Mouse (Mus musculus) midbrain, embryonic 10.5 days (tissue): ENCODE data around the gene Creg1. TPM values are rescaled to one million over a fixed set of nuclear protein-coding genes. Genes with fewer than 3 reads are reported as not detected.

ENCODE experiments used
- DNase-seq: peaks from one replicate; pipeline ENCODE4 v3.0.0-alpha.2; 2017; ENCODE audit warnings: low spot score
- H3K27ac ChIP-seq: fragments of 300-500 bp; sonication (generic); replicated peaks from 2 replicates; pipeline ENCODE4 v1.5.1; 2016; ENCODE audit warnings: mild to moderate bottlenecking
- H3K27me3 ChIP-seq: fragments of 300-500 bp; sonication (generic); 2 replicates; pipeline ENCODE4 v1.6.1; 2016; ENCODE audit warnings: low read depth, mild to moderate bottlenecking; ENCODE audit not compliant: poor library complexity, severe bottlenecking
- H3K36me3 ChIP-seq: fragments of 300-500 bp; sonication (generic); 2 replicates; pipeline ENCODE4 v1.6.1; 2016; ENCODE audit warnings: mild to moderate bottlenecking, moderate library complexity
- H3K4me1 ChIP-seq: fragments of 300-500 bp; sonication (generic); 2 replicates; pipeline ENCODE4 v1.6.1; 2016
- H3K4me3 ChIP-seq: fragments of 300-500 bp; sonication (generic); 2 replicates; pipeline ENCODE4 v1.5.1; 2016; ENCODE audit warnings: mild to moderate bottlenecking, moderate library complexity
- H3K9me3 ChIP-seq: fragments of 300-500 bp; sonication (generic); replicated peaks from 2 replicates; pipeline ENCODE4 v1.6.1; 2016; ENCODE audit warnings: mild to moderate bottlenecking
- WGBS: fragments of 180-500 bp; shearing (Covaris S2); methylation state at CpG from one replicate; pipeline ENCODE4 v1.1.7; 2016; 5-methylcytosine and 5-hydroxymethylcytosine counted together
- polyA plus RNA-seq: library from polyadenylated mRNA; unstranded; fragments of >200 nt; fragmentation: Nextera tagmentation; extraction: Ambion mirVana; gene quantifications from 2 replicates; pipeline ENCODE4 v1.2.1, GENCODE M21; 2016

Gene Creg1
- polyA plus RNA-seq, 1 experiment from 2014 or later = 36.1 TPM

DNA sequence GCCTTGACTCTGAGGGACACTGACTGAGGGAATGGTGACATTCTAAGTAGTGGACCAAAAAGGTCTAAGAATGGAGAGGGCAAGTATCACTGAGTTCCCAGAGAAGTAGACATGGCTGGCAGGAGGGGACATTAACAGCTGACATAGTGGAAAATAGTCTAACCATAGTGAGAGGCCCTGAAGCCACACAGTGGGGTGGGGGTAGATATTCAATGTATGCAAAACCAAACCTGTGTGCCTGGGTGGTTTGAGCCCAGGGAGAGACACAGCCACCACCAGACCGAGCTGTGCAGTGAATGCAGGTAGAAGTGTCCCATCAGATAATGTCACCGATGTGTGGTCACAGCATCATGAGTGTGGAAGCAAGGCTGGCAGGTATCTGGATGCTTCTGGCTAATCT is 58.5 kb downstream of the Creg1 start:
- Histone ChIP-seq H3K27ac (no peak overlapping the region), H3K36me3 (no peaks in the 10 kb centered on the region), H3K4me1 (peaks cover 30% of the 10 kb centered on the region), H3K4me3 (no peak overlapping the region), H3K27me3 (peaks cover 42% of the 10 kb centered on the region), H3K9me3 (no peaks in the 10 kb centered on the region)
- WGBS = 84% methylated on average over 2 of the region's 2 CpGs
- no peak for DNase-seq

Other genes with a start within 250 kb of the Creg1 start
- gene Mpzl1, start 129.2 kb upstream of the Creg1 start, polyA plus RNA-seq = 134 TPM in 2 replicates
- 8.6 and 8.7 TPM in 2 replicates for gene Rcsd1, start 54.0 kb upstream of the Creg1 start, polyA plus RNA-seq
- gene Cd247, start 24.9 kb downstream of the Creg1 start, polyA plus RNA-seq = 1.6 and 2.7 TPM in 2 replicates
- 28.0 and 31.2 TPM in 2 replicates for gene Pou2f1, start 238.9 kb downstream of the Creg1 start, polyA plus RNA-seq